Mouse (Mus musculus): Measurements from ENCODE around the gene Zc3h10. TPM values are rescaled to one million over a fixed set of nuclear protein-coding genes. Genes with fewer than 3 reads are reported as not detected.
"Not testable (repeated sequence)": the region's sequence is repeated elsewhere in the genome, so short reads cannot be mapped to it uniquely, and the experiment has no call there.

The Zc3h10 gene
- polyA plus RNA-seq, 1 experiment from 2014 or later, result 16.9 TPM

GRCm38 (mm10) chr10:128565206-128565787 lies 17.7 kb upstream of the Zc3h10 start:
- peaks cover 25% of the 10 kb centered on the region for H3K36me3 ChIP-seq (ENCODE audit: insufficient read depth, low read length)
- peak overlapping the region; percentile 69 for H3K4me3 ChIP-seq (replicated peaks; ENCODE audit: low read depth, low read length)
- H3K27ac ChIP-seq, result peak overlapping the region; percentile 79
- under 1% methylated on average over 46 of the region's 46 CpGs for WGBS
- H3K9ac ChIP-seq (ENCODE audit: low read depth, low read length), result peak overlapping the region; percentile 80
- H3K4me1 ChIP-seq (replicated peaks; ENCODE audit: insufficient read depth, low read length), result 0 out of 2 replicates have a peak, but pooled peaks cover 8% of the 10 kb centered on the region
- H3K27me3 ChIP-seq (ENCODE audit: insufficient read depth, low read length), result no peaks in the 10 kb centered on the region
- no peaks in the 10 kb centered on the region for H3K9me3 ChIP-seq (replicated peaks; ENCODE audit: low read length)
- ATAC-seq (replicated peaks; ENCODE audit: low FRiP score, low read depth), result peak; percentile 12
- peak; percentile 39 for DNase-seq (ENCODE audit: low spot score)
- peak overlapping the region; percentile 86 for H3K4me2 ChIP-seq (ENCODE audit: low read length)
- TF ChIP-seq CTCF (IDR thresholded peaks at IDR 0.05; ENCODE audit: low read depth), result no peak

GRCm38 (mm10) chr10:128563544-128563943 lies 16.0 kb upstream of the Zc3h10 start:
- no peaks in the 10 kb centered on the region for H3K9me3 ChIP-seq (replicated peaks; ENCODE audit: low read length)
- no peak overlapping the region for H3K4me2 ChIP-seq (ENCODE audit: low read length)
- no peak overlapping the region for H3K9ac ChIP-seq (ENCODE audit: low read depth, low read length)
- whole genome bisulfite sequencing, result 77% methylated on average over 6 of the region's 6 CpGs
- ATAC-seq (replicated peaks; ENCODE audit: low FRiP score, low read depth), result no peak
- 0 out of 2 replicates have a peak, but pooled peaks cover 8% of the 10 kb centered on the region for H3K4me1 ChIP-seq (replicated peaks; ENCODE audit: insufficient read depth, low read length)
- H3K27me3 ChIP-seq (ENCODE audit: insufficient read depth, low read length), result no peaks in the 10 kb centered on the region
- no peak overlapping the region for H3K27ac ChIP-seq
- no peak for DNase-seq (ENCODE audit: low spot score)
- no peak overlapping the region for H3K4me3 ChIP-seq (replicated peaks; ENCODE audit: low read depth, low read length)
- TF ChIP-seq CTCF (IDR thresholded peaks at IDR 0.05; ENCODE audit: low read depth), result no peak
- peaks cover 39% of the 10 kb centered on the region for H3K36me3 ChIP-seq (ENCODE audit: insufficient read depth, low read length)

GRCm38 (mm10) chr10:128556963-128557362 lies 9.4 kb upstream of the Zc3h10 start:
- no peak for DNase-seq (ENCODE audit: low spot score)
- H3K4me2 ChIP-seq (ENCODE audit: low read length), result no peak overlapping the region
- peaks cover 34% of the 10 kb centered on the region for H3K36me3 ChIP-seq (ENCODE audit: insufficient read depth, low read length)

GRCm38 (mm10) chr10:128556286-128556685 lies 8.7 kb upstream of the Zc3h10 start:
- Histone ChIP-seq H3K4me2 (ENCODE audit: low read length) (no peak overlapping the region), H3K4me1 (replicated peaks; ENCODE audit: insufficient read depth, low read length) (no peaks in the 10 kb centered on the region), H3K4me3 (replicated peaks; ENCODE audit: low read depth, low read length) (no peak overlapping the region), H3K36me3 (ENCODE audit: insufficient read depth, low read length) (peaks cover 28% of the 10 kb centered on the region), H3K9me3 (replicated peaks; ENCODE audit: low read length) (no peaks in the 10 kb centered on the region), H3K27me3 (ENCODE audit: insufficient read depth, low read length) (no peaks in the 10 kb centered on the region), H3K9ac (ENCODE audit: low read depth, low read length) (no peak overlapping the region), H3K27ac (no peak overlapping the region)
- peak; percentile 51 for TF ChIP-seq CTCF (IDR thresholded peaks at IDR 0.05; ENCODE audit: low read depth)
- ATAC-seq (replicated peaks; ENCODE audit: low FRiP score, low read depth), result no peak
- DNase-seq (ENCODE audit: low spot score), result no peak

More at GRCm38 (mm10) chr10:128556963-128557362, 9.4 kb upstream of the Zc3h10 start:
- H3K4me1 ChIP-seq (replicated peaks; ENCODE audit: insufficient read depth, low read length), result no peaks in the 10 kb centered on the region
- no peak for TF ChIP-seq CTCF (IDR thresholded peaks at IDR 0.05; ENCODE audit: low read depth)
- H3K27me3 ChIP-seq (ENCODE audit: insufficient read depth, low read length), result no peaks in the 10 kb centered on the region
- WGBS, result 90% methylated on average over 6 of the region's 6 CpGs
- ATAC-seq (replicated peaks; ENCODE audit: low FRiP score, low read depth), result no peak
- no peak overlapping the region for H3K4me3 ChIP-seq (replicated peaks; ENCODE audit: low read depth, low read length)
- no peak overlapping the region for H3K27ac ChIP-seq
- H3K9me3 ChIP-seq (replicated peaks; ENCODE audit: low read length), result no peaks in the 10 kb centered on the region
- no peak overlapping the region for H3K9ac ChIP-seq (ENCODE audit: low read depth, low read length)

DNA sequence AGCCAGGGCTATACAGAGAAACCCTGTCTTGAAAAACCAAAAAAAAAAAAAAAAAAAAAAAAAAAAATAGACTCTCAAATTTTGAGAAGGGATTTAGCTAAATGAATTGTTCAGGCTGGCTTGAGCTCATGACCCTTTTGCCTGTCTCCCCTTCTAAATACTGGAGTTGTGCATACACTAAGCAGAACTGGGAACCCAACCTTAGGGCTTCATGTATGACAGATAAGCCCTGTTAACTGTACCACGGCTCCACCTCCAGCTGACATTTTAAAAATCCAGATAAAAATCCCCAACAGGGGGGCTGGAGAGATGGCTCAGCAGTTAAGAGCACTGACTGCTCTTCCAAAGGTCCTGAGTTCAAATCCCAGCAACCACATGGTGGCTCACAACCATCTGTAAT lies 8.0 kb upstream of the Zc3h10 start:
- not testable (repeated sequence) for H3K27me3 ChIP-seq (ENCODE audit: insufficient read depth, low read length); DNase-seq (ENCODE audit: low spot score); ATAC-seq (replicated peaks; ENCODE audit: low FRiP score, low read depth); H3K9ac ChIP-seq (ENCODE audit: low read depth, low read length); H3K4me2 ChIP-seq (ENCODE audit: low read length); H3K4me3 ChIP-seq (replicated peaks; ENCODE audit: low read depth, low read length); H3K27ac ChIP-seq; H3K4me1 ChIP-seq (replicated peaks; ENCODE audit: insufficient read depth, low read length); H3K9me3 ChIP-seq (replicated peaks; ENCODE audit: low read length)
- WGBS, result 85% methylated on average over 1 of the region's 1 CpGs
- H3K36me3 ChIP-seq (ENCODE audit: insufficient read depth, low read length), result peaks cover 23% of the 10 kb centered on the region

DNA sequence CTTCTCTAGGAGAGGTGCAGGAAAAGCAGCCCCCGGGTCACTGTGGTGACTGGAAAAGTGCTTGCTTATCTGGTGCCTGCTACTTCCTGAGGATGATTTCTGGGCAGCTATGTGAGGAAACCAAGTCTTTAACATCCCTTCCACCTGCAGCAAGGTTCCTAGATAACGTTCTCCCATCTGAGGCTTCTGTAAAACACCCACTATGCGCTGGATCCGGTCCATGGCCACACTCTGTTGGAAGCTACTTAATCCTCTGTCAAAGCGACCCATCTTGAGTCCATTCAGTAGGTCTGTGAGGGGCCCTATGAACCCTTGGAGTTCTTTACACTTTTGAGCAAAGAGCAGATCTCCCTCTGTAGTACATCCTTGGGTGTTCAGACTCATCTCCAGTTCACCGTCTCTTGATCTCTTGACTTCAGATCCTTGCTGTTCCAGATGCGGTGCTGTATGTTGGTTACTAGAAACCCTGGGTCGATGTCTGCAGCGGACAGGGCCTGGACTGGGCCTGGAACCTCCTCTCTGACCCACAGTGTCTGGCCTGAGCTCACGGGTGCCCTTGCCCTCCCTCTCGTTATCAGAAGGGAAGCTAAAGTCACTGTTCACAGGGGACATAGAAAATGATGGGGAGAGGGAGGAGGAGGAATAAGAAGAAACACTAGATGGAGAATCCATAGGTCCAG lies 2.7 kb upstream of the Zc3h10 start:
- not testable (repeated sequence) for H3K4me3 ChIP-seq (replicated peaks; ENCODE audit: low read depth, low read length); DNase-seq (ENCODE audit: low spot score); H3K4me1 ChIP-seq (replicated peaks; ENCODE audit: insufficient read depth, low read length); H3K4me2 ChIP-seq (ENCODE audit: low read length); H3K27ac ChIP-seq; ATAC-seq (replicated peaks; ENCODE audit: low FRiP score, low read depth); H3K36me3 ChIP-seq (ENCODE audit: insufficient read depth, low read length); H3K27me3 ChIP-seq (ENCODE audit: insufficient read depth, low read length); H3K9ac ChIP-seq (ENCODE audit: low read depth, low read length); H3K9me3 ChIP-seq (replicated peaks; ENCODE audit: low read length)
- whole genome bisulfite sequencing, result 91% methylated on average over 11 of the region's 11 CpGs

- not testable (repeated sequence) for H3K36me3 ChIP-seq (ENCODE audit: insufficient read depth, low read length); H3K27me3 ChIP-seq (ENCODE audit: insufficient read depth, low read length); H3K9ac ChIP-seq (ENCODE audit: low read depth, low read length); H3K4me3 ChIP-seq (replicated peaks; ENCODE audit: low read depth, low read length); DNase-seq (ENCODE audit: low spot score); H3K4me1 ChIP-seq (replicated peaks; ENCODE audit: insufficient read depth, low read length); H3K27ac ChIP-seq; H3K9me3 ChIP-seq (replicated peaks; ENCODE audit: low read length); ATAC-seq (replicated peaks; ENCODE audit: low FRiP score, low read depth)
- H3K4me2 ChIP-seq (ENCODE audit: low read length), result 0 out of 2 replicates have a peak overlapping the region, but pooled peaks have one; percentile 23
- 69% methylated on average over 6 of the region's 6 CpGs for WGBS
These were observed 2.1 kb upstream of the Zc3h10 start for GRCm38 (mm10) chr10:128549682-128550057.
